Mouse (Mus musculus): ENCODE measurements at regions not wholly inside any gene's neighbourhood (a gene's known extent, or its start where the extent isn't known, plus 50 kb on each side); places are given as distances from the start of the nearest gene placed in this dataset.

DNA sequence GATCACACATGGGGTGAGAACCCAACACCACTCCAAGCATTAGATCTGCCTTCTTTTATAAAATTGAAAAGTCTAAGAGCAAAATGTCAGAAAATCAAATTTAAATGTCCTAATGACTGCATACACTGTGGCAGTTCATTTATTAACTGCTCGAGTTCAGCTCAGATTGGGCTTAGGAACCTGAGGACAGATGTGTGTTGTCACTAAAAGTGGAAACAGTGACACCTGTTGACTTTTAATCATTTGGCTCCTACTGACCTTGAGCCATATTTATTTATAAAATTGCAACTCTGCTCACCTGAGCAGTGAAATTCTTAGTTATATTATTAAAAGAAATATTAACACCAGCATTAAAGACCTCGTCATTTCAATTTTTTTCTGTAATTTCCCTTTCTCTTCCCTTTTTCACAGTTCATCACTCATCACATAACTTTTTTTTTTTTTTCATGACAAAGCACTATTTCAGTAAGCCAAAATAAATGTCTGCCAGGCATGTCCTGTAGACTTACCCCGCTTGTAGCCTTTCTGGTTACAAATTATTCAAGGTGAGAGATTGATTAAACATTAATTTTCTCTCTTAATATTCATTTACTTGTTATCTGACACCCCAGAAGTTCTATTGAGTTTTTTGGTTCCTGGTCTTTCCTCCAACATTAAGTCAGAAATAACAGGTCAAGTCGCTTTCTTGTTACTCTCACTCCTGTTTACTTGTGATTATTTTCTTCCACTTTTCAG lies 274.2 kb upstream of the Tet2 start:
- DNase-seq (ENCODE audit: extremely low spot score in 1 of 2, low spot score in 1 of 2): no peak

GRCm38 (mm10) chr3:133833739-133834391 lies 288.9 kb upstream of the Tet2 start:
- no peak for DNase-seq (ENCODE audit: extremely low spot score in 1 of 2, low spot score in 1 of 2)

GRCm38 (mm10) chr3:133834459-133834858 lies 289.5 kb upstream of the Tet2 start:
- DNase-seq (ENCODE audit: extremely low spot score in 1 of 2, low spot score in 1 of 2): no peak

- DNase-seq (ENCODE audit: extremely low spot score in 1 of 2, low spot score in 1 of 2): no peak
Observed at GRCm38 (mm10) chr3:133846301-133846700, 301.4 kb upstream of the Tet2 start.

GRCm38 (mm10) chr3:133874383-133874782 lies 329.4 kb upstream of the Tet2 start:
- DNase-seq (ENCODE audit: extremely low spot score in 1 of 2, low spot score in 1 of 2): no peak

GRCm38 (mm10) chr3:133876439-133877072 lies 331.6 kb upstream of the Tet2 start:
- peak; percentile 66 to 95 for DNase-seq (ENCODE audit: extremely low spot score in 1 of 2, low spot score in 1 of 2)

GRCm38 (mm10) chr3:133877310-133877709 lies 332.4 kb upstream of the Tet2 start:
- DNase-seq (ENCODE audit: extremely low spot score in 1 of 2, low spot score in 1 of 2): no peak

DNA sequence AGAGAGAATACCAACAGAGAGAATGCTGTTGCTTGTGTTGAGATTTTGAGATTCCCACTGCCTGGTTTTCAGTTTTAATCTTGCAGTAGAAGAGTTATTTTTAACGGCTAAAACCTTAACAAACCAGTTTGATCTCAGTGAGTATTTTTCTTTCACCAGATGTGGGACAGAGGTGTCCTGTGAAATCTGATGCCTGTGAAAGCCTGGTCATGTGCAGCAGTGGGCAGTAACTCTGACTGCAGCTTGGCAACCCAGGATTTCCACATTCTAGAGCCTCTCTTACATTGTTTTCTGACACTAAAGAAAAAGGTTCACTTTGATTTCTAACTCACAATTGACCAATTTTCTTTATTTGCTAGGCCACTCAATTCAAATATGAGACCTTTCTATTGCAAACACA lies 335.7 kb upstream of the Tet2 start:
- no peak for DNase-seq (ENCODE audit: extremely low spot score in 1 of 2, low spot score in 1 of 2)

DNA sequence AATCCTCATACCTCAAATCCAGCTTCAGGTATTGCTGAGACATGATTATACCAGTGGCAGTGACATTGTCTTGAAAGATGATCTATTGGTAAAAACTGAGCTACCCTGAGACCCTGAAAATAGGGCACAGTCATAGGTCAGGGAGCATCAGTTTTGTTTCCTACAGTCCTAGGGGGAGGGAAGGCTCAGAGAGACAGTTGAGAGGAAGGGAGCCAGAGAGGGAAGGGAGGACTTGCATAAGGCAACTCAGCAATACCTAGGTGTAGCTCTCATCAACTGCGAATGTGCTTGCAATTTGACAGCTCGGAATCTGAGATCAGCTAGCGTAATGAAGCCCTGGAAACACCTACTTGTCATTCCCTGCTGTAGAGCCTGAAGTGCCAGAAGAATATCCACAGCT lies 334.4 kb upstream of the Cxxc4 start:
- DNase-seq (ENCODE audit: extremely low spot score in 1 of 2, low spot score in 1 of 2): no peak

GRCm38 (mm10) chr3:133922200-133922599 lies 314.1 kb upstream of the Cxxc4 start:
- no peak for DNase-seq (ENCODE audit: extremely low spot score in 1 of 2, low spot score in 1 of 2)

DNA sequence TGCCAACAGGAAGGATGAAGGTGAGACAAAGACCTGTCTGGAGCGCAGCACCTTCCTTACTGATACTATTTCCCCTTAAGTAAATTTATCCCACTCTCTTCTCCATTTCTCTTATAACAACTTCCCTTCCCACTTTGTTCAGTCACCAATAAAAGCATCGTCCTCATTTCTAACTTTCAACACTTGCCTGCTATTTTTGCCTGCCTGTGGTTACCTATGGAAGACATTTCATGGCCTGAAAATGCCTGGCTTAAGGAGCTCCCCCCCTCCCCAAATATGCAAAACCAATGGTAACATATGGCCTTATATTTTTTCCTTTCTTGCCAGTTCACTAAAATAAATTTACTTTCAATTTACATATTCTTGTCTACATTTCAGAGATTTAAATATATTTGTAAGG lies 271.0 kb upstream of the Cxxc4 start:
- peak in 1 of 2 experiments; percentile 13 for DNase-seq (ENCODE audit: extremely low spot score in 1 of 2, low spot score in 1 of 2)

DNA sequence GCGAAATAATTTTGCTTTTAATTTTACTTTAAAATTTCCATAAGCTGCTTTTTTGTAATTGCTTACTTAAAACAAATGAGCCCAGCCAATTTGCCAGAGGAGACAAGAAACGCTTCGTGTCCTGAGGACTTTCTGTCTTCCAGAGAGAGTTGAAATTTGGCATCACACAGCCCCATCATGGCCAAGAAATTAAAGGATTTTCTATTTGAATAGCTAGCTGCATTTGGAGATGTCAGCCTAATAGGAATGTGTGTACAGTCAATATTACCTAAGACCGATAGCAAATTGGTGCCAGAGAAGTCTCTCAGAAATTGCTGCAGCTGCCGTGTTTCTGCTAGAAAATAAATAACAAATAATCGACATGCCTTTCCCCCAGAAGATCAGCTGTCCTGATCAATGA lies 268.1 kb upstream of the Cxxc4 start:
- DNase-seq (ENCODE audit: extremely low spot score in 1 of 2, low spot score in 1 of 2): no peak

DNA sequence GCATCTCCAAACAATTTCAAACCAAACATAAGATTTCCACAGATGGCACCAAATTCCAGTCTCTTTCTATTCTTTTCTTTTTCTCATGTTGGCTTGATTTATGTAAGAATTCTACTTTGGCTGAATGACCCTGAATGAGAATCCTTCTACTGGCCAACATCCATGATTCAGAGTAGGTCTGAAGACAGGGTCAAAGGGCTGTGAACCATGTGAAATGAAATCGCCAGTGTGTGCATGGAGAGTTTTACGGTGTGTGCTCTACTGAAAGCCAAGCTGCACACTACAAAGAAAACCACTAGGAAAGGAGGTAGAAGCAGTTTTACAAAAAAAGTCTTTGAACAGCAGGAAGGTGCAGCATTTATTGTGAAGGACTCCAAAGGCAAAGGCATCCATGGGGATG lies 263.5 kb upstream of the Cxxc4 start:
- no peak for DNase-seq (ENCODE audit: extremely low spot score in 1 of 2, low spot score in 1 of 2)

DNA sequence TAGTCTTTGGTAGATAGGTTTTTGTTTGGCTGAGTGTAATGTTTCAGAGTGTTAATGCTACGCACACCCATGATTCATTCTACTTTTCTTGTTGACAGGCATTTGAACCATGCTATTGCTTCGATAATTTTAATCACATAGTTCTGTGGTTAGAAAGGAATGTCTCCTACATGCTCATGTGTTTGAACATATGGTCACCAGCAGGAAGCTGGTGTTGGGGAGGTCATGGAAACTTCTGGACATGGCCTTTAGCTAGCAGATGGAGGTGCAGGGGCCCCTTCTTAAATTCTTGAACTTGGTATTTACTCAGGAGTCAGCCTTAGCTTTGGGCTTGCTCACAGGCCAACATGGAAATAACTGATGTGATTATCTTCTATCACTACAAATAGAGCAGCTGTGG lies 248.6 kb upstream of the Cxxc4 start:
- DNase-seq (ENCODE audit: extremely low spot score in 1 of 2, low spot score in 1 of 2): no peak

- DNase-seq (ENCODE audit: extremely low spot score in 1 of 2, low spot score in 1 of 2): peak in 1 of 2 experiments; percentile 32
Observed at GRCm38 (mm10) chr3:133993971-133994370, 242.3 kb upstream of the Cxxc4 start.

- DNase-seq (ENCODE audit: extremely low spot score in 1 of 2, low spot score in 1 of 2): no peak
Observed at GRCm38 (mm10) chr3:133999965-134000364, 236.3 kb upstream of the Cxxc4 start.

GRCm38 (mm10) chr3:134000595-134000994 lies 235.7 kb upstream of the Cxxc4 start:
- DNase-seq (ENCODE audit: extremely low spot score in 1 of 2, low spot score in 1 of 2): no peak

- DNase-seq (ENCODE audit: extremely low spot score in 1 of 2, low spot score in 1 of 2): no peak
Observed at GRCm38 (mm10) chr3:134014805-134015204, 221.5 kb upstream of the Cxxc4 start.

DNA sequence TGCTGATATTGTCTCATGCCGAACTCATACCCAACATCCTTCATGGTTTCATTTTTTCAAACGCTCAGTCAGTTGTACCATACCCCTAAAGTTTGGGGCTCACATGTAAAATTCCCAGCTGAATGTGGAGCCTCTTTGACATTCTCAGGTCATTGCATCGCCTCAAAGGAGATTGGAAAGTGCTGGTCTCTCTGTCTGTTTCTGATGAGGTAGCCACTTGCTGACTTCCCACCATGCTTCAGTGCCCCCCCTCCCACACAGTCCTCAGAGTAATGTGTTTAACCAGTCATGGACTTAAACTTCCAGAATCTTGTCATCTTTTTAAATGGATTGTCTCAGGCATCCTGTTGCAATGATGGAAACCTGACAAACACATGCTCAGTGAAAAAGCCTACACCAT lies 220.9 kb upstream of the Cxxc4 start:
- DNase-seq (ENCODE audit: extremely low spot score in 1 of 2, low spot score in 1 of 2): no peak

- peak; percentile 35 to 76 for DNase-seq (ENCODE audit: extremely low spot score in 1 of 2, low spot score in 1 of 2)
Observed at GRCm38 (mm10) chr3:134033862-134034261, 202.4 kb upstream of the Cxxc4 start.

- no peak for DNase-seq (ENCODE audit: extremely low spot score in 1 of 2, low spot score in 1 of 2)
Observed at GRCm38 (mm10) chr3:134036310-134036934, 199.9 kb upstream of the Cxxc4 start.

Measured in frontal cortex, adult 2 months (tissue).